Mouse (Mus musculus) 416B (cell line): ENCODE results near the gene Gm7298.
"Not testable (repeated sequence)": the region's sequence is repeated elsewhere in the genome, so short reads cannot be mapped to it uniquely, and the experiment has no call there.

Experiments used
- DNase-seq: peaks from one replicate; pipeline ENCODE4 v3.0.0; 2011; ENCODE audit warnings: low read depth

The Gm7298 gene

GRCm38 (mm10) chr6:121732632-121733031 is at the start of gene Gm7298:
Gm7298 (plus strand) TSS chr6:121732932.
- no peak for DNase-seq

GRCm38 (mm10) chr6:121828034-121828433 is 95.3 kb downstream of the Gm7298 start:
- DNase-seq, result no peak

- DNase-seq, result no peak
These were observed 103.6 kb downstream of the Gm7298 start for GRCm38 (mm10) chr6:121836361-121836760.

GRCm38 (mm10) chr6:121838271-121838670 is 105.5 kb downstream of the Gm7298 start, which contains the start of gene Mug1:
Mug1 (plus strand) TSS chr6:121838541.
- DNase-seq, result not testable (repeated sequence)
